Mouse (Mus musculus) heart, postnatal 0 days (tissue): ENCODE measurements around the gene Apc2. TPM values are rescaled to one million over a fixed set of nuclear protein-coding genes. Genes with fewer than 3 reads are reported as not detected.

ENCODE experiments used
- ATAC-seq: fragments of 200-750 bp; cut with Nextera tagmentation; 2 replicates; pipeline ENCODE4 v1.8.0; 2017; ENCODE audit warnings: low read depth, moderate number of reproducible peaks, moderate library complexity; ENCODE audit not compliant: insufficient read depth
- DNase-seq: peaks from one replicate; pipeline ENCODE4 v3.0.0-alpha.2; 2016; ENCODE audit warnings: low spot score
- H3K27ac ChIP-seq: fragments of 300-500 bp; sonication (generic); 2 replicates; pipeline ENCODE4 v1.5.1; 2014; ENCODE audit warnings: low read depth, mild to moderate bottlenecking
- H3K27me3 ChIP-seq: fragments of 300-500 bp; sonication (generic); 2 replicates; pipeline ENCODE4 v1.6.1; 2014; ENCODE audit warnings: low read length, mixed read lengths; ENCODE audit not compliant: control insufficient read depth, insufficient read depth
- H3K36me3 ChIP-seq: fragments of 300-500 bp; sonication (generic); replicated peaks from 2 replicates; pipeline ENCODE4 v1.6.1; 2014; ENCODE audit warnings: low read length, mixed read lengths; ENCODE audit not compliant: control insufficient read depth, insufficient read depth
- H3K4me1 ChIP-seq: fragments of 300-500 bp; sonication (generic); 2 replicates; pipeline ENCODE4 v1.6.1; 2014; ENCODE audit warnings: antibody characterized with exemption; ENCODE audit not compliant: control insufficient read depth, insufficient read depth
- H3K4me2 ChIP-seq: fragments of 300-500 bp; sonication (generic); 2 replicates; pipeline ENCODE4 v1.6.1; 2014; ENCODE audit warnings: low read depth, mild to moderate bottlenecking, low read length, moderate library complexity
- H3K4me3 ChIP-seq: fragments of 300-500 bp; sonication (generic); 2 replicates; pipeline ENCODE4 v1.5.1; 2014; ENCODE audit warnings: low read depth, low read length
- H3K9ac ChIP-seq: fragments of 300-500 bp; sonication (generic); replicated peaks from 2 replicates; pipeline ENCODE4 v1.6.1; 2014; ENCODE audit warnings: low read depth, low read length, mixed read lengths
- H3K9me3 ChIP-seq: fragments of 300-500 bp; sonication (generic); replicated peaks from 2 replicates; pipeline ENCODE4 v1.6.1; 2016; ENCODE audit warnings: low read length; ENCODE audit not compliant: control insufficient read depth
- CTCF ChIP-seq: IDR thresholded peaks from 2 replicates; pipeline ENCODE4 v1.5.1; 2016; ENCODE audit warnings: antibody characterized with exemption, control low read depth, low read depth
- EP300 ChIP-seq: IDR thresholded peaks from 2 replicates; pipeline ENCODE4 v1.6.1; 2016; ENCODE audit warnings: antibody characterized with exemption, low read depth
- WGBS: fragments of 180-500 bp; shearing (Covaris S2); extraction: QIAGEN DNeasy Blood & Tissue Kit; methylation state at CpG from one replicate; pipeline ENCODE4 v1.1.7; 2014; 5-methylcytosine and 5-hydroxymethylcytosine counted together
- polyA plus RNA-seq: library from polyadenylated mRNA; unstranded; fragments of >200 nt; fragmentation: Nextera tagmentation; extraction: Ambion mirVana; gene quantifications from 2 replicates; pipeline ENCODE4 v1.2.1, GENCODE M21; 2015
- total RNA-seq: library from RNA; depleted of rRNA; stranded (reverse); fragments of >200 nt; gene quantifications from 2 replicates; pipeline ENCODE4 v1.2.3, GENCODE M21; 2014; ENCODE audit warnings: low replicate concordance

Gene Apc2
- total and polyA plus RNA-seq, 2 experiments from 2014 or later: 0.83 to 3.4 TPM

GRCm38 (mm10) chr10:80356001-80356682 lies 60.4 kb downstream of the Apc2 start, which contains the start of gene Plk5:
Gene Plk5, plus strand, starts transcription at chr10:80356459.
- Histone ChIP-seq H3K9ac (no peak within 1 kb of the TSS), H3K27me3 (peaks cover 81% of the 10 kb centered on the region), H3K27ac (no peak within 1 kb of the TSS), H3K36me3 (no peaks in the 10 kb centered on the region), H3K4me3 (peak within 1 kb of the TSS; percentile 28), H3K9me3 (no peaks in the 10 kb centered on the region), H3K4me2 (peak within 1 kb of the TSS; percentile 46; the same call in 1 of the 2 replicates), H3K4me1 (no peaks in the 10 kb centered on the region)
- DNase-seq (no peak), ATAC-seq (no peak)
- TF ChIP-seq EP300: no peak
- WGBS: 2% methylated on average over 52 of the region's 53 CpGs

GRCm38 (mm10) chr10:80356737-80357136 lies 61.0 kb downstream of the Apc2 start:
- Histone ChIP-seq H3K9me3 (no peaks in the 10 kb centered on the region), H3K4me2 (peak overlapping the region; percentile 46; the same call in 1 of the 2 replicates), H3K4me3 (peak overlapping the region; percentile 28), H3K4me1 (no peaks in the 10 kb centered on the region), H3K27ac (no peak overlapping the region), H3K9ac (no peak overlapping the region), H3K27me3 (peaks cover 79% of the 10 kb centered on the region), H3K36me3 (no peaks in the 10 kb centered on the region)
- no peak for ATAC-seq
- DNase-seq: no peak
- WGBS: 3% methylated on average over 32 of the region's 34 CpGs
- TF ChIP-seq EP300 (no peak), CTCF (no peak)

- DNase-seq (no peak), ATAC-seq (no peak)
- Histone ChIP-seq H3K27me3 (peaks cover 73% of the 10 kb centered on the region), H3K4me1 (no peaks in the 10 kb centered on the region), H3K4me3 (no peak overlapping the region), H3K9ac (no peak overlapping the region), H3K9me3 (no peaks in the 10 kb centered on the region), H3K27ac (no peak overlapping the region), H3K4me2 (0 out of 2 replicates have a peak overlapping the region, but pooled peaks have one; percentile 28), H3K36me3 (no peaks in the 10 kb centered on the region)
- 34% methylated on average over 7 of the region's 7 CpGs for WGBS
- TF ChIP-seq CTCF: no peak
- TF ChIP-seq EP300: no peak
Measured at GRCm38 (mm10) chr10:80357336-80357735, 61.6 kb downstream of the Apc2 start.

- Histone ChIP-seq H3K4me1 (no peaks in the 10 kb centered on the region), H3K9ac (no peak overlapping the region), H3K27me3 (peaks cover 70% of the 10 kb centered on the region), H3K9me3 (no peaks in the 10 kb centered on the region), H3K27ac (no peak overlapping the region), H3K36me3 (no peaks in the 10 kb centered on the region), H3K4me2 (peak overlapping the region; percentile 28), H3K4me3 (no peak overlapping the region)
- 6% methylated on average over 27 of the region's 31 CpGs for WGBS
- ATAC-seq (peak; percentile 31; the same call in 1 of the 2 replicates), DNase-seq (no peak)
- TF ChIP-seq CTCF (0 out of 2 replicates have a peak, but pooled peaks have one; percentile 4), EP300 (no peak)
Measured at GRCm38 (mm10) chr10:80357994-80358639, 62.3 kb downstream of the Apc2 start.

- WGBS: 33% methylated on average over 6 of the region's 6 CpGs
- DNase-seq (no peak), ATAC-seq (no peak)
- H3K27ac ChIP-seq: no peak overlapping the region
- H3K36me3 ChIP-seq: no peaks in the 10 kb centered on the region
- H3K9me3 ChIP-seq: no peaks in the 10 kb centered on the region
- no peak overlapping the region for H3K4me2 ChIP-seq
- H3K27me3 ChIP-seq: peaks cover 40% of the 10 kb centered on the region
- H3K9ac ChIP-seq: no peak overlapping the region
- no peak overlapping the region for H3K4me3 ChIP-seq
- no peak for TF ChIP-seq CTCF
- no peak for TF ChIP-seq EP300
- H3K4me1 ChIP-seq: no peaks in the 10 kb centered on the region
Measured at GRCm38 (mm10) chr10:80363734-80364133, 68.0 kb downstream of the Apc2 start.
